37 mouse cellular contexts compared by ENCODE assay signal in genomic region chr4:115656535-115656922, GRCm38 (mm10). TPM values are rescaled to one million over a fixed set of nuclear protein-coding genes. Genes with fewer than 3 reads are reported as not detected.
"Had no signal": no experiment of that assay in that cellular context is flagged by ENCODE, and none has a peak within 500 bp of the region (broad histone marks: within the 10 kb centered on the region; RNA-seq: fewer than 3 reads in every experiment).

No protein-coding gene starts in this region.

RNA-seq across cellular contexts. Expression of gene Cyp4b1, which starts 9.0 kb away (rescaled TPM):
- total RNA-seq: megakaryocyte progenitor cell, adult 5-6 weeks; megakaryocyte, adult 5-6 weeks; megakaryocyte-erythroid progenitor cell, adult 5-6 weeks; monocyte, adult 5-6 weeks had no signal
- polyA plus RNA-seq: limb, embryonic 10.5 days; limb, embryonic 11.5 days; limb, embryonic 12.5 days; macrophage; midbrain, embryonic 10.5 days; midbrain, embryonic 12.5 days; neural tube, embryonic 11.5 days had no signal

RNA-seq across cellular contexts. Expression of gene Cyp4a32, which starts 55.8 kb away (rescaled TPM):
- total RNA-seq: left cerebral cortex, postnatal 10 days; left cerebral cortex, postnatal 14 days; left cerebral cortex, postnatal 25 days; left cerebral cortex, postnatal 36 days; left cerebral cortex, postnatal 4 days; megakaryocyte progenitor cell, adult 5-6 weeks; megakaryocyte, adult 5-6 weeks; megakaryocyte-erythroid progenitor cell, adult 5-6 weeks; midbrain, postnatal 0 days; monocyte, adult 5-6 weeks had no signal
- polyA plus RNA-seq: limb, embryonic 10.5 days; limb, embryonic 11.5 days; limb, embryonic 12.5 days; limb, embryonic 13.5 days; limb, embryonic 14.5 days; limb, embryonic 15.5 days; liver, embryonic 11.5 days; liver, embryonic 12.5 days; liver, embryonic 13.5 days; liver, embryonic 14.5 days; liver, embryonic 15.5 days; liver, embryonic 16.5 days; lung, adult 2 months; lung, embryonic 14.5 days; lung, embryonic 15.5 days; lung, embryonic 16.5 days; lung, postnatal 0 days; macrophage; midbrain, embryonic 10.5 days; midbrain, embryonic 11.5 days; midbrain, embryonic 12.5 days; midbrain, embryonic 13.5 days; midbrain, embryonic 14.5 days; midbrain, embryonic 16.5 days; midbrain, postnatal 0 days; myocyte; neural tube, embryonic 11.5 days; neural tube, embryonic 12.5 days had no signal
